Mouse (Mus musculus) kidney, postnatal 0 days (tissue): ENCODE results near the gene Zbtb32. TPM values are rescaled to one million over a fixed set of nuclear protein-coding genes. Genes with fewer than 3 reads are reported as not detected.

ENCODE experiments used
- ATAC-seq: fragments of 200-750 bp; cut with Nextera tagmentation; replicated peaks from 2 replicates; pipeline ENCODE4 v1.8.0; 2017; ENCODE audit warnings: low read depth, moderate number of reproducible peaks, moderate TSS enrichment, moderate library complexity; ENCODE audit not compliant: low FRiP score
- DNase-seq: peaks from one replicate; pipeline ENCODE4 v3.0.0-alpha.2; 2016; ENCODE audit warnings: low spot score
- H3K27ac ChIP-seq: fragments of 300-500 bp; sonication (generic); 2 replicates; pipeline ENCODE4 v1.5.1; 2014; ENCODE audit warnings: mild to moderate bottlenecking
- H3K27me3 ChIP-seq: fragments of 300-500 bp; sonication (generic); 2 replicates; pipeline ENCODE4 v1.6.1; 2014; ENCODE audit warnings: low read length, mixed read lengths; ENCODE audit not compliant: insufficient read depth
- H3K36me3 ChIP-seq: fragments of 300-500 bp; sonication (generic); 2 replicates; pipeline ENCODE4 v1.6.1; 2014; ENCODE audit warnings: low read length, mixed read lengths; ENCODE audit not compliant: insufficient read depth
- H3K4me1 ChIP-seq: fragments of 300-500 bp; sonication (generic); replicated peaks from 2 replicates; pipeline ENCODE4 v1.6.1; 2014; ENCODE audit warnings: antibody characterized with exemption, low read length, mixed read lengths; ENCODE audit not compliant: insufficient read depth
- H3K4me2 ChIP-seq: fragments of 300-500 bp; sonication (generic); 2 replicates; pipeline ENCODE4 v1.6.1; 2014; ENCODE audit warnings: mild to moderate bottlenecking, low read length, moderate library complexity, mixed read lengths
- H3K4me3 ChIP-seq: fragments of 300-500 bp; sonication (generic); replicated peaks from 2 replicates; pipeline ENCODE4 v1.5.1; 2014; ENCODE audit warnings: low read depth, low read length
- H3K9ac ChIP-seq: fragments of 300-500 bp; sonication (generic); 2 replicates; pipeline ENCODE4 v1.6.1; 2014; ENCODE audit warnings: low read depth, low read length
- H3K9me3 ChIP-seq: fragments of 300-500 bp; sonication (generic); replicated peaks from 2 replicates; pipeline ENCODE4 v1.6.1; 2016; ENCODE audit warnings: low read length, inconsistent platforms, mixed read lengths
- CTCF ChIP-seq: IDR thresholded peaks from 2 replicates; pipeline ENCODE4 v1.5.1; 2016; ENCODE audit warnings: antibody characterized with exemption, low read depth, mild to moderate bottlenecking, moderate library complexity
- WGBS: fragments of 180-500 bp; shearing (Covaris S2); extraction: QIAGEN DNeasy Blood & Tissue Kit; methylation state at CpG from one replicate; pipeline ENCODE4 v1.1.7; 2014; 5-methylcytosine and 5-hydroxymethylcytosine counted together
- polyA plus RNA-seq: library from polyadenylated mRNA; unstranded; fragments of >200 nt; fragmentation: Nextera tagmentation; extraction: Ambion mirVana; gene quantifications from 2 replicates; pipeline ENCODE4 v1.2.1, GENCODE M21; 2015

The Zbtb32 gene
- polyA plus RNA-seq, 1 experiment from 2014 or later = 1.6 TPM

DNA sequence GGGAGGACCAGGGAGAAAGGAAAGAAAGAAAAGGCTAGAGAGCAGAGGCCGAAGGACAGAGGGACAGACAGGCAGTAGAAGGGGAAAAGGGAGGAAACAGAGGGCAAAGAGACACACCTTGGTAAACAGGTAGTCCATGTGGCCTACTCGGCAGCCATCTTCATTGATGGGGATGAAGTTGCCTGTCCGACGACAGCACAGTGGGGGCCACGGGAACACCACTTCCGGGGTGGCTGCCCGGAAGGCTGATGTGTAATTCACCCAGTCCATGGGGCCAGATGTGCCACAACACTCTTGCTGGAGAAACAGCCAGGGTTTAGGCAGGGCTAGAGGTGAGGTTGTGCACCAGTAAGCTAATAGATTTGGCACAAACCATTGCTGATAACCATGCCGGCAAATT lies 6.2 kb upstream of the Zbtb32 start:
- Histone ChIP-seq H3K27ac (no peak overlapping the region), H3K4me3 (no peak overlapping the region), H3K4me1 (0 out of 2 replicates have a peak, but pooled peaks cover 5% of the 10 kb centered on the region), H3K36me3 (no peaks in the 10 kb centered on the region), H3K9me3 (no peaks in the 10 kb centered on the region), H3K4me2 (no peak overlapping the region), H3K9ac (no peak overlapping the region), H3K27me3 (no peaks in the 10 kb centered on the region)
- TF ChIP-seq CTCF = no peak
- ATAC-seq (no peak), DNase-seq (no peak)
- 86% methylated on average over 8 of the region's 8 CpGs for WGBS

DNA sequence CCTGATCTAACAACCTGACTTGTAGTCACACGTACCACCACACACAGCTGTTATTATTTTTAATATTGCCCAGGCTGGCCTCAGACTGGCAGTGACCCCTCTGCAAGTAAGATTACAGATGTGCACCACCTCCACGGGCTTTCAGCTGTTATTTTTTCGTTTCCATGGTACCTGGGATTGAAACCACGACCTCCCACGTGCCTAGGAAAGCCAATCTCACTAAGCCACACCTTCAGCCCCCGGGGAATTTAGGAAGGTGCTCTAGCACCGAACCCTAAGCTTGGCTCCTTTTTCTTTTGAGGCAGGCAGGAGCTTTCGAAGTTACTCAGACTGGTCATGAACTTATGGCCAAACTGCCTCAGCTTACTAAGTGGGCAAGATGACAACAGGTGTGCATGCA lies 5.7 kb upstream of the Zbtb32 start:
- Histone ChIP-seq H3K4me3 (no peak overlapping the region), H3K27ac (no peak overlapping the region), H3K4me1 (0 out of 2 replicates have a peak, but pooled peaks cover 5% of the 10 kb centered on the region), H3K9me3 (no peaks in the 10 kb centered on the region), H3K9ac (no peak overlapping the region), H3K27me3 (no peaks in the 10 kb centered on the region), H3K36me3 (no peaks in the 10 kb centered on the region), H3K4me2 (no peak overlapping the region)
- TF ChIP-seq CTCF = no peak
- 40% methylated on average over 8 of the region's 8 CpGs for WGBS
- DNase-seq = no peak
- ATAC-seq = no peak

DNA sequence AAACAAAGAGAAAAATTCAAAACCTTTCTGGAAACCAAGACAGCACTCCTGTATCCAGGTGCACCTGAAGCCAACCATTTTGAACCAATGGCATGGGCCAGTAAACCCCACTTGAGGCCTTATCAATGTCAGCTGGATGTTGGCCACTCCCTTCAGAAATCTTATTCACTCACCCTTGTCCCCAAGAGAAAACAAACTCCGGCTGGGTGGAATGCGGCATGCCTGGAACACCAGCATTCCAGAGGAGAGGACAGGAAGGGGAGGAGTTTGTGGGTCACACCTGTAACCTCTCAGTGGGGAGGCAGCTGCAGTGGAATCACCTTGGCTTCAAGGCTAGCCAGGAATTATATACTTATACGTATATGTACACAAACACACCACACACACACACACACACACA lies 3.9 kb upstream of the Zbtb32 start:
- ATAC-seq (peak; percentile 74), DNase-seq (peak; percentile 72)
- Histone ChIP-seq H3K4me2 (no peak overlapping the region), H3K4me3 (no peak overlapping the region), H3K27me3 (no peaks in the 10 kb centered on the region), H3K36me3 (no peaks in the 10 kb centered on the region), H3K9me3 (no peaks in the 10 kb centered on the region), H3K27ac (peak overlapping the region; percentile 60), H3K9ac (no peak overlapping the region), H3K4me1 (0 out of 2 replicates have a peak, but pooled peaks cover 5% of the 10 kb centered on the region)
- no peak for TF ChIP-seq CTCF
- WGBS = 16% methylated on average over 3 of the region's 3 CpGs

DNA sequence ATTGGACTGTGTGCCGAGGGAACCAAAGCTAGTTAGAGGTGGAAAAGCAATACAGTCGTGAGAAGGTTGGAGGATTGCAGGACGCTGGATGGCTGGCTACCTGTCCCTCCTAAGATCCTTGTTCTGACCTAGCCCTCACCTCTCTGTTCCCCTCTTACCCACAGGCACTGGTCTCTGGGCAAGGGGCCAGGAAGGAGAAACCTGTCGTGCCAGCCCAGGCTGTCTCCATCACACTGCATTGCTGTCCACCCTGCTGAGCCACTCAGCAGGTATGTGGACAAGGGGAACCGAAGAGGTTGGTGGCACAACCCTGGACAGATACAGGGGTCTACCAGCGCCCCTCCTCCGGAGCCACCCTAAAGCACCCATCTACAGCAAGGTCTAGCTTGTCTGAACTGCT lies 1.9 kb upstream of the Zbtb32 start:
- TF ChIP-seq CTCF = no peak
- WGBS = 68% methylated on average over 7 of the region's 7 CpGs
- DNase-seq (no peak), ATAC-seq (no peak)
- no peaks in the 10 kb centered on the region for H3K36me3 ChIP-seq
- H3K4me2 ChIP-seq = no peak overlapping the region
- H3K4me3 ChIP-seq = no peak overlapping the region
- H3K9ac ChIP-seq = no peak overlapping the region
- 0 out of 2 replicates have a peak, but pooled peaks cover 5% of the 10 kb centered on the region for H3K4me1 ChIP-seq
- H3K9me3 ChIP-seq = no peaks in the 10 kb centered on the region
- no peaks in the 10 kb centered on the region for H3K27me3 ChIP-seq
- H3K27ac ChIP-seq = peak overlapping the region; percentile 64

DNA sequence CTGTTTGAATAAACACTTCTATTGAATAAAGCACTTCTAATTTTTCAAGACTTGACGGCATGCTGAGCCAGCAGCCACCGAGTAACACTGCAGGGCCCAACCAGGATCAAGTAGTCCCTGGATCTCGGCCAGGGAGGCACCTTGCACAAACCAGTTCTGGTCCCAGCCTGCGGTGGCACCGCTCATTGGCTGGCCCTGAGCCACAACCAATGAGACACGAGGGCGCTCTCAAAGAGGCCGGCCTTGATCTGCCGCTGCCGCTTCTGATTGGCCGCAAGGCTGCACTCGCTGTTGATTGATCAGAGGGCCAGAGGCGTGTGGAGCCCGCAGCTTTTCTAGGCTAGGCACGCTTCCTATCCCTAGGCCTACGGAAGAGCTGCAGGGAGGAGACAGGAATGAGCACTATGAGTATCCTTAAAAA lies 1.2 kb upstream of the Zbtb32 start:
- WGBS = 1% methylated on average over 16 of the region's 16 CpGs

DNA sequence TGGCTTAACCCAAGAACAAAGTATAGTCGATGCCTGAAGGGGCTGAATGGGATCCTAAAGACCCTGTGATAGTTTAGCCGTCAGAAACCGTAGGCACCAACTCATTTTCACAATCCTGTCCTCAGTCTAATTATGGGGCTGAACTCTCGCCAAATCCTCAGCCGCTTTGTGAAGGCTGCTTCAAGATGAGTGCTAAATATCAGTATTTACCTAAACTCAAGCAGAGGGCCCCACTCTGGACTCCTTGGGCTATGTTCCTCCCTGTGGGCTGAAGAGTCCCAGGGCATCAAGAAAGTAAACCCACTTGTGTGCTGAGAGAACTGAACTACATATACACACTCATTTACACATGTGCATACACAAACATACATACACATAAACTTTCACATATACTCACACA lies 1.9 kb downstream of the Zbtb32 start:
- H3K4me1 ChIP-seq = no peaks in the 10 kb centered on the region
- TF ChIP-seq CTCF = no peak
- H3K4me2 ChIP-seq = no peak overlapping the region
- no peaks in the 10 kb centered on the region for H3K36me3 ChIP-seq
- DNase-seq (no peak), ATAC-seq (no peak)
- no peak overlapping the region for H3K9ac ChIP-seq
- 73% methylated on average over 5 of the region's 5 CpGs for WGBS
- H3K27me3 ChIP-seq = no peaks in the 10 kb centered on the region
- H3K27ac ChIP-seq = no peak overlapping the region
- no peak overlapping the region for H3K4me3 ChIP-seq
- no peaks in the 10 kb centered on the region for H3K9me3 ChIP-seq

More for the DNA sequence above, 1.2 kb upstream of the Zbtb32 start:
- H3K4me1 ChIP-seq = 0 out of 2 replicates have a peak, but pooled peaks cover 5% of the 10 kb centered on the region
- TF ChIP-seq CTCF = no peak
- no peak overlapping the region for H3K4me3 ChIP-seq
- H3K27ac ChIP-seq = peak overlapping the region; percentile 75
- no peak overlapping the region for H3K9ac ChIP-seq
- no peak overlapping the region for H3K4me2 ChIP-seq
- peak; percentile 89 for DNase-seq
- ATAC-seq = peak; percentile 95
- no peaks in the 10 kb centered on the region for H3K9me3 ChIP-seq
- no peaks in the 10 kb centered on the region for H3K27me3 ChIP-seq
- no peaks in the 10 kb centered on the region for H3K36me3 ChIP-seq

DNA sequence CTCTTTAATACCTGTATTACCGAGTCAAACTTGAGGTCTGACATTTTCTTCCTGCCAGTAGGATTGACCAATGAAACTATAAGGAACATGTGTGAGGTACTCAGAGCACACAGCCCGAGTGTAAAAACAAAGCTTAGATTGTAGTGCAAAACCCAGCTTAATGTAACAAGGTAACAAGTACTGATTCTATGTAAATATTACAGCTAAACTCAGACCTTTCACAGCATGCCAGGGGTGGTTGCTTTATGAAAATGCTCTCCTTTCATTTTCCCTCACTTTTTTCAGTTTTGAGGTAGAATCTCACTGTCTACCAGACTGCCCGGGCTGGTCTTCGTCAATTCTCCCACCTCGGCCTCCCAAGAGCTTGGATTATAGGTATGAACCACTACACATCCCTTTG lies 2.6 kb downstream of the Zbtb32 start:
- Histone ChIP-seq H3K9ac (no peak overlapping the region), H3K4me3 (no peak overlapping the region), H3K4me1 (no peaks in the 10 kb centered on the region), H3K27me3 (no peaks in the 10 kb centered on the region), H3K36me3 (no peaks in the 10 kb centered on the region), H3K9me3 (no peaks in the 10 kb centered on the region), H3K27ac (no peak overlapping the region), H3K4me2 (no peak overlapping the region)
- no peak for TF ChIP-seq CTCF
- no peak for DNase-seq
- WGBS = 85% methylated on average over 5 of the region's 5 CpGs
- ATAC-seq = no peak
